Mouse (Mus musculus) layer of hippocampus, adult 9-11 months (tissue): ENCODE results near the gene Ppil3.

Source experiments
- DNase-seq: peaks from one replicate; pipeline ENCODE4 v3.0.0; 2022

Gene Ppil3

DNA sequence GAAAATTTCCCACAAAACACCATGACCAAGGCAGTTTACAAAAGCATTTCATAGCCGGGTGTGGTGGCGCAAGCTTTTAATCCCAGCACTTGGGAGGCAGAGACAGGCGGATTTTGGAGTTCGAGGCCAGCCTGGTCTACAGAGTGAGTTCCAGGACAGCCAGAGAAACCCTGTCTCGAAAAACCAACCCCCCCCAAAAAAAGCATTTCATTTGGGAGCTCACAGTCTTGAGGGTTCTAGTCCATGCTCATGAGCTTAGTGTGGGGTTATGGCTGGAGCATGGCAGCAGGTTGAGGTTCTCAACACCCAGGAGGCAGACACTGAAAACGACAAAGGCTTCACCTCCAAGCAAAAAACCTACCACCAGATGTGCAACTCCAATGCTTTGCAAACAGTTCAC, 37.1 kb downstream of the Ppil3 start:
- DNase-seq: no peak

DNA sequence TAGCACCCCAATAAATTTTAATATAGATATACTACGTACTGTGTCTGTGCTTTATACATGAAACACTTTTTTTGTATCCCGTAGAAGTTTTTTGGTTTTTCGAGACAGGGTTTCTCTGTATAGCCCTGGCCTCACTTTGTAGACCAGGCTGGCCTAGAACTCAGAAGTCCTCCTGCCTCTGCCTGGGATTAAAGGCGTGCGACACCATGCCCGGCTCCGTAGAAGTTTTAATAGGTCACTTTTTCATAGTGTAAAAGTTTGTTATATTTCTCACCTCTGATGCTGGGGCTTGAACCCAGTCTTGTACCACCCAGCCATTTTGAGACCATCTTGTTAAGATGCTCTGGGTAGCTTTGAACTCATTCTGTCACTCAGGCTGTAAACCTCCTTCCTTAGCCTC, 38.0 kb downstream of the Ppil3 start:
- DNase-seq: no peak

- no peak for DNase-seq
Observed at GRCm38 (mm10) chr1:58403745-58404144, 41.5 kb downstream of the Ppil3 start.

DNA sequence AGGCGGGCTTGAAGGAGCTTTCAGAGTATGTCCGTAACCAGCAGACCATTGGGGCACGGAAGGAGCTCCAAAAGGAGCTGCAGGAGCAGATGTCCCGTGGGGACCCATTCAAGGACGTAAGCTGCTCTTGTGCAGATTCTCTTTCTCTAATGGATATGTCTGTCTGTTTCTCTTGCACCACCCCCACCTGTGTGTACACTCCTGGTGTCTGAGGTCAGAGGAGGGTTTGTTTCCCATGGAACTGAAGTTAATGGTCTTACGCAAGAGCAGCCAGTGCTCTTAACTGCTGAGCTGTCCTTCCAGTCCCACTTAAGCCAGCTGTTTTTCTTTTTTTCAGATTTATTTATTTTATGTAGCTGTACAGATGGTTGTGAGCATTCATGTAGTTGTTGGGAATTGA, 43.9 kb downstream of the Ppil3 start:
- no peak for DNase-seq

DNA sequence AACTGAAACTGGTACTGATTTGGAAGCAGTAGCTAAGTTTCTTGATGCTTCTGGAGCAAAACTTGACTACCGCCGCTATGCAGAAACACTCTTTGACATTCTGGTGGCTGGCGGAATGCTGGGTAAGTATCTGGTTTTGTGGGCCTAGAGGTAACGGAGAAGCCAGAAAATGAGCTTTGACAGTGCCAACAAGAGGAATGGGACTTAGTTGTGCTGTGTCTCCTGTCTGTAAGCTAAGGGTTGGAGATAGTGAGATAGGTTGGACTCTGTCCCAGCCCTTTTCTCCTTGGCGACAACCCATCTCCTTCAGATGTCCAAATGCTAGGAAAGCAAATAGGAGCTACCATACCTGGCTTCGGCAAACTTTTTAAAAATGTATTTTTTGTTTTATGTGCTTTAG, 47.6 kb downstream of the Ppil3 start:
- no peak for DNase-seq

- DNase-seq: no peak
Observed at GRCm38 (mm10) chr1:58396179-58396578, 49.1 kb downstream of the Ppil3 start.

- DNase-seq: no peak
Observed at GRCm38 (mm10) chr1:58395341-58395740, 49.9 kb downstream of the Ppil3 start.

GRCm38 (mm10) chr1:58393284-58394195, 51.7 kb downstream of the Ppil3 start:
- peak; percentile 33 for DNase-seq

DNA sequence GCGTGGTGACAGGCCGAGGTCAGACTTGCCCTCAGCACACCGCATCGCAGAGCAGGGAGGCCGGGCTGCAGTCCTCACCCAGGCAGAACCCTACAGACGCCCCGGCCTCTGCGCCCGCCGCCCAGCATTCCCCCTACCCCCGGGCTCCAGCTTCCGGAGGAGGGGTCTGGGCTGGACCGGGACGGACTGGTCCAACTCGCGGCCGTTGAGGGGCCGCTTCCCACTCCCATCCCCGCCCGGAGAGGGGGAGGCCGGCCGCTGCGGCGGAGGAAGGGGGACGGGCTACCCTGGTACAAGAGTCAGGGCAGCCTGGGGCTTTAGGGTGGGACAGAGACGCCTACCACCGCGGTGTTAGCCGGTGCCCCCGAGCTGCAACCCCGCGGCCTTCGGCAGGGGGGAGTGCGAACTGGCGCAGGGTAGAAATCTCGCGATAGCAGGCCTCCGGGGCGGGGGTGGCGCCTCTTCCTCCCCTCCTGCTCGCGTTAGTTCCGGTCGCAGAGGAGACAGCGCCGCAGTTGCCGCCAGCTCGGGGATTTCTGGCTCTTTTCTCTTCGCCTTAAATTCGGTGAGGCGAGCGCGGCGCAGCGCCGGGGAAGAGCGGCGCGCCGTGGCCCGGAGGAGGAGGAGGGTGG, 52.5 kb downstream of the Ppil3 start, which contains the start of gene Bzw1:
Gene Bzw1 (plus strand): TSS at position 247 of the 632 bp plus-strand sequence.
- DNase-seq: peak; percentile 90

DNA sequence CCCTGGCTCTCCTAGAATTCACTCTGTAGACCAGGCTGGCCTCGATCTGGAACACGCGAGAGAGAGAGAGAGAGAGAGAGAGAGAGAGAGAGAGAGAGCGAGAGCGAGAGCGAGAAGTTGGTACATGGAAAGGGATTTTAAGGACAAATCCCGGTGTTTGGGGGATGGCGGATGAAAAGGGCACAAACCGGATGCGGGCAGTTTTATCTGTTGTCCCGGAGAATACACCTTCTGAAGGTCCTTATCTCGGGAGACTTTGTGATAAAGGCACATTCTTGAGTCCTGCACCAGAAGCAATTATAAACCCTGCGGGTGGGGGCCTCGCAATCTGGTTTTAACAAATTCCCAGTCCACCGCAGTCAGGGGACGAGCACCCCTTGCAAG, 53.0 kb downstream of the Ppil3 start:
- no peak for DNase-seq

DNA sequence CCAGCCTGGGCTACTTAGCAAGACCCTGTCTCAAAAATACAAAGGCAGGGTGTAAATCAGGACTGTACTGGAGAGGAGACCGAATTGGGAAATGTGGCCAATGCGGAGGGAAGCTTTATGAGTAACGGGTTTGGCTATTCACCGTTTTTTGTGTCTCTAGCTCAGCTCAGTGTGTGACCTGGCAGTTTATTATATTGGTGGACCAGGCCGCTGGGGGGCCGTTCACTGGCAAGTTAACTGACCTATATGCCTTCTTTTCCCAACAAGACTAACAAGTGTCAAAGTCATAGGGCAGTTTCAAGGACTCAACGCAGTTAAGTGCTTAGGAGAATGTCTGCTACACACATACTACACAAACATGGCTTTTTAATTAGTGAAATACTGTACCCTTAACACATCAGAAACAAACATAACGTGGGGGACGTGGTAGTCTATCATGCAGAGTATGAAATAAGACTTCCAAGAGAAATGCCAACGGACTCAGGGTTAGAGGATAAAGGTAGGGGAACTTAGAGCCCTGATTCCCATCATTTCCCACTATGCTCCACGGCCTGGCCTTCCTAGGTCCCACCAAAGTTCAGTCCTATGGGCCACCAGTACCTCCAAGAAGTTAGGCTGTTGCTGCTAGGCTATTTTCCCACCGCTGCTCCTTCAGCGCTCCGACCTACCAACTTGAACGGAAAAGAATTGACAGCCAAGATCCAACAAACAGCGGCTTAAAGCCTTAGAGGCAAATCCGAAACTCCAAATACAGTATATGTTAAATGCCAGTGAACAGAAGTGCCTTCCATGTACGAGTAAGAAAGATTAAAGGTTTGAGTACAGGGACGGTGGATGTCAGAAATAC, 53.6 kb downstream of the Ppil3 start:
- DNase-seq: no peak

DNA sequence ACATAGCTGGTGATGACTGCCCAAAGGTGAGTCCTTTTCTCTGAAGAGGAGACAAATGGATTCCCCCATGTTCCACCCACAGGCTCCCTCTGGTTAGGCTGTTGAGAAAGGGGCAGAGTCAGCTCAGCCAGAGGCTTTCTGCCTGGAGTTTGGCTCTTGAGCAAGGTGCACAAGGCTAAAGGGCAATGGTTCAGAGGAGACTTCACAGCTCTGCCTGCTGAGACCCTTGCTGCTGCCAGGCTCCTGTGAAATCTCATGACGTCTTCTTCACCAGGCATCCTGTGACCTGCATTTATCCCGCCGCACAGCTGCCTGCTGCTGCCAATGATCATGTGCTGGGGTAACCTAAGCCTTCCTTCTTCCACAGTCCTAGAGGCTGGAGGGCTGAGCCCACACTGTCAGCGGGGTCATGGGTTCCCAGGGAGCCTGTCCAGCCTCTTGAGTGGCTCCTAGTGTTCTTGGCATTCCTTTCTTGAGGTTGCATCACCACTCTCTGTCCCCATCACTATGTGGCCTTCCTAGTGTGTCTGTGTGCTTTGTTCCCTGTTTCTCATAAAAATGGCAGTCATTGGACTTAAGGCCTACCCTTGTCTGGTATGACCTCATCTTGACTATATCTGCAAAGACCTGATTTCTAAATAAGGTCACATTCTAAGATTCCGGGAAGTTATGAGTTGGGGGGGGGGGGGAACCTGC, 62.6 kb downstream of the Ppil3 start:
- DNase-seq: no peak
